Comparison of ENCODE assay signal across 8 mouse cellular contexts in the genomic region with DNA sequence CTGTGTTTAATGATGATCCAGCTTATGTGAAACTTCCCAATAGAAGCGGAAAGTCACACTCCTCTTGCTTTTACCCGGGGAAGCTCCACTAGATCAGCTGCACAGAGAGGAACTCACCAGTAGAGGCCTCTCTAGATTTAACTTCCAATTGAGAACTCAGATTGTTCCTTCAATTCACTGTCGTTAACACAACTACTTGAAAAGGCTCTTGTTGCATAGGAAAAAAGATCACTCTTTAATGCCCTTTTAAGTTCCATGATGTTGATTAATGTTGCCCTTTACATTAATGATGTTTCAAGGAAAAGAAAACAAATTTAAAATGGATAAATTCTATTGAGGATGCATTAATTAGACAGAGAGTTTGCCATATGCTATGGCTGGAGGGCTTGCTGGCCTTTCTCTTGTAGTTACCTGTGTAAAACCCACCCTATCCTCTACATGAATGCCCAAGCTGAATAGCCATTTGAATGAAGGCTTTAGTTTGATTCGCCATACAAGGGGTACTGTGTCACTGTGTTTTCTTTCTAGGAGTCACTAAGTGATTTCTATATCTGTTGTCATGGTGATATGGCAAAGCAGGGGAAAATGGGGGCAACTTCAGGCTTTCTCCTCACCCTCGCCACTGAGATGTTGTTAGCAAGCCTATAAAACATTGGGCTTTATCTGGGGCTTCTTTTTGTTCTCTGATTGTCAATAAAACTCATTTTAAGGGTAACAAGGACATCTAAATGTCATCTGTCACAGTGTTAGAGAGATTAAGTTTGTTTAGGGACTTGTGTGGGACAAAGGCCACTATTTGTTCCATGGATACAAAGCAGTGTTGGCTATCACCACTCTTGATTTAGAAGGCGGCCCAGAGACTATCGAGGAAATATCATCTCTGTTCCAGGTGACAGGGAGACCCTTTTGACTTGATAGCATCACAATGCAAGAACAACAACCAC.
A peak's percentile ranks its signal among the peaks of the same experiment; 100 is the strongest.
DNase-seq lines count a peak whose midpoint lies in the region; ATAC-seq lines count a peak whose summit lies in the region.

No protein-coding gene starts in this region.

- H3K4me3 ChIP-seq in forebrain, embryonic 10.5 days = no peak overlapping the region
- H3K4me3 ChIP-seq in midbrain, embryonic 13.5 days (replicated peaks) = no peak overlapping the region
- H3K4me3 ChIP-seq in intestine, embryonic 16.5 days (ENCODE audit: low read length) = no peak overlapping the region

- 21% methylated on average over 7 of the region's 7 CpGs for WGBS in forebrain, embryonic 10.5 days
- 6% methylated on average over 7 of the region's 7 CpGs for WGBS in midbrain, embryonic 13.5 days
- 48% methylated on average over 7 of the region's 7 CpGs for WGBS in intestine, embryonic 16.5 days

- peak; percentile 6 for DNase-seq in kidney, postnatal 10 days
- DNase-seq in kidney, postnatal 14 days = no peak
- peak; percentile 24 for DNase-seq in R1 (ENCODE audit: low read depth, low spot score)
- DNase-seq in forebrain, embryonic 10.5 days (ENCODE audit: extremely low spot score, low spot score) = no peak
- no peak for DNase-seq in gastrocnemius, adult 8-10 months (ENCODE audit: low spot score in 2 of 2)

- H3K9ac ChIP-seq in midbrain, embryonic 13.5 days (replicated peaks) = no peak overlapping the region
- H3K9ac ChIP-seq in intestine, embryonic 16.5 days (ENCODE audit: low read depth, low read length) = no peak overlapping the region

- no peak overlapping the region for H3K4me2 ChIP-seq in midbrain, embryonic 13.5 days (replicated peaks)
- H3K4me2 ChIP-seq in intestine, embryonic 16.5 days (ENCODE audit: low read depth, low read length) = no peak overlapping the region

- peak overlapping the region; percentile 68 for H3K27ac ChIP-seq in forebrain, embryonic 10.5 days
- H3K27ac ChIP-seq in midbrain, embryonic 13.5 days = peak overlapping the region; percentile 15
- H3K27ac ChIP-seq in intestine, embryonic 16.5 days (ENCODE audit: low read length) = no peak overlapping the region

- peak; percentile 81 for ATAC-seq in midbrain, embryonic 13.5 days
- no peak for ATAC-seq in intestine, embryonic 16.5 days
- ATAC-seq in granulocyte monocyte progenitor cell, adult 5-6 weeks (replicated peaks; ENCODE audit: poor library complexity, severe bottlenecking) = no peak

- peaks cover 48% of the 10 kb centered on the region for H3K4me1 ChIP-seq in forebrain, embryonic 10.5 days
- H3K4me1 ChIP-seq in midbrain, embryonic 13.5 days (replicated peaks) = peaks cover 18% of the 10 kb centered on the region
- H3K4me1 ChIP-seq in intestine, embryonic 16.5 days (ENCODE audit: control insufficient read depth, insufficient read depth, low read length) = no peaks in the 10 kb centered on the region

- H3K27me3 ChIP-seq in forebrain, embryonic 10.5 days (ENCODE audit: poor library complexity, severe bottlenecking) = peaks cover 39% of the 10 kb centered on the region
- peaks cover 36% of the 10 kb centered on the region for H3K27me3 ChIP-seq in midbrain, embryonic 13.5 days
- H3K27me3 ChIP-seq in intestine, embryonic 16.5 days (replicated peaks; ENCODE audit: control insufficient read depth, insufficient read depth, low read length) = no peaks in the 10 kb centered on the region

- H3K9me3 ChIP-seq in forebrain, embryonic 10.5 days = no peaks in the 10 kb centered on the region
- H3K9me3 ChIP-seq in midbrain, embryonic 13.5 days = no peaks in the 10 kb centered on the region
- no peaks in the 10 kb centered on the region for H3K9me3 ChIP-seq in intestine, embryonic 16.5 days (ENCODE audit: control insufficient read depth, low read length)

- H3K36me3 ChIP-seq in forebrain, embryonic 10.5 days (replicated peaks) = no peaks in the 10 kb centered on the region
- H3K36me3 ChIP-seq in midbrain, embryonic 13.5 days = no peaks in the 10 kb centered on the region
- H3K36me3 ChIP-seq in intestine, embryonic 16.5 days (ENCODE audit: control insufficient read depth, insufficient read depth, low read length) = no peaks in the 10 kb centered on the region

Comparison
In these comparisons a context has a peak if more than half of its experiments do, and no peak if none do; other contexts are left out.
1. DNase-seq: peak in kidney, postnatal 10 days (single experiment) and R1 (single experiment); none in kidney, postnatal 14 days (single experiment), forebrain, embryonic 10.5 days (single experiment) and gastrocnemius, adult 8-10 months (0 of 2).